Mouse (Mus musculus) skeletal muscle tissue, adult 2 months (tissue): ENCODE measurements around the gene Veph1.
A peak's percentile ranks its signal among the peaks of the same experiment; 100 is the strongest.

Experiments used
- DNase-seq: peaks from one replicate; pipeline ENCODE4 v3.0.0-alpha.2; 2012; ENCODE audit warnings: low read depth, low spot score

The Veph1 gene

DNA sequence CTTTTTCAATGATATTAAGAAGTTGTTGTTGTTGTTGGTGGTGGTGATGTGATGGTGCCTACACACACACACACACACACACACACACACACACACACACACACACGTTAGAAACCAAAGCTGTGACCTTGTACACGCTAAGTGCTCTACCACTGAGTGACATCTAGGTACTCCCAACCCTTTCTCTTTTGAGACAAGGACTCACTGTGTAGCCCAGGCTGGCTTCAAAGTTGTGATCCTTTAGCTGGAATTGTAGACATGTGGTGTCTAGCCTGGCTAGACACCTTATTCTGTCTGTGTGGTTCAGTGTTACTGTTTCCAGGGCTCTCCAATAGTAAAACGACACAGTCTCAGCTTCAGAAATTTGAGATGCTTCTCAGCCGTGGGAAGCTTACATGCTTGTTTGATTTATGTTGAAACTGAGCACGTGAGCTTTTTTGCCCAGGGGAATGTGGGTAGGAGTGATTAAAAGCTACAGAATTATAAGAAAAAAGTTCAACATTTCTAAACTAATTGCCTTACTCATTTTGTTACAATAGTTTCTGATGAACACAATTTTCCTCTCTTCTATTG is 272.3 kb downstream of the Veph1 start:
- no peak for DNase-seq

DNA sequence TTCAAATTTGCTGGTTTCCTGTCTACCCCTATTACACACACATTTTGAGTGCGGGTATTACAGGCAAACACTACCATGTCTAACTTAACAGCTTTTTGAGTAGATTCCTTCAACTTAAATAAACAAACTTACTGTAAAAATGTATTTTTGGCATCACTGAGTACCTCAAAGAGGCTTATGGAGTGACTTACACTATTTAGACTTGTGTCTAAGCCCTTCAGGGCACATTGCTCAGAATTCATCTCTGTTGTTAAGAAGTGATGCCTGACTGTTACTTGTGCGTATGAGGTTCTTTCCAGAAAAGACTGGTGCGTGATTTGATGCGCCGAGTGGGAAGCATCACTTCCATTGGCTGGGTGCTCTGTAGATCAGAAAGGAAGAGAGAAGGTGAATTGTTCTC is 277.5 kb downstream of the Veph1 start:
- DNase-seq: no peak

DNA sequence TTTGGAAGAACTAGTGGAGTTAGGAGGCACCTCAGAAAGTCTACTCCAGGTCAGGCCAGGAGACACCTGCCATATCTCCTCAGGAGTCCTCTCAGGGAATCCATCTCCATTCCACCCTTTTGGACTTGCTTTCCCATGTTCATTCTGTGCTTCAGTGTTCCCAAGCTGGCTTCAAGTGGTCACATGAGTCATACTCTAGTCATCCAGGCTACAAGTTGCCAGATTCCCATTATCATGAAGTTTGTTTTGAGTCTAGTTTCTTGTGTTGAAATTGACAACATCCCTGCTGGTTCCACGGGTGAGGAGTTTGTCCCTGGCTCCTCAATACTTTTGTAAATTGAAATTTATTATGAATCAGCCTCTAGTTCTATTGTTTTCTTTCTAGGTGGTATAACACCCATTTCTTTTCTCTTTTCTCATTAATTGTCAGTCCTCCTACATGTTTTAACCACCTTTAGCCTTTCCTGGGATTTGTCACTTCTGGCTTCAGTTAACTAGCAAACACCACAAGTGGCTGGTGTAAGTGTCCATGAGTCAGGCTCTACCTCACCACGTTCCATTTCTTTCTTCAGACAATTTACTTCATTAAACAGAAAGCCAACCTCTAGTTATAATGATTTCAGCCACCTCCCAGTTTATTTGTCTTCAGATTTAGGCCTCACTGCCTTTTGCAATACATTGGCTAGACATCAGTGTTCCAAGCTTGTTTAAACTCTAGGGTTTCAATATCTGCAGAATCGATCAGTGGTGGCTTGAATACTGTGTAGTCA is 288.8 kb downstream of the Veph1 start:
- peak; percentile 53 for DNase-seq

DNA sequence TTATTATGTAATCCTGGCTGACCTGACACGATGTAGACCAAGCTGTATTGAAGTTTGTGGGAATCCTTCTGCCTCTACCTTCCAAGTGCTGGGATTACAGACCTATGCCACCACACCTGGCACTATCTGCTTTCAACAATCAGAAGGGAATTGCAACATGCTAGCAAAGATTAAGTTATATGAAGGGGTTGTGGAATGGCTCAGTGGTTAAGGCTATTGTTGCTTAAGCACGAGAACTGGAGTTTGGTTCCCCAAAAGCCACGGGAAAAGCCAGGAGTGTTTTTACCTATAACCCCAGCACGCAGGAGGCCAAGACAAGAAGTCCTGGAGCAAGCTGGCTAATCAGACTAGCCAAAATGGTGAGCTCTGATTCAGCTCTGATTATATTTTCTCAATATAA is 291.6 kb downstream of the Veph1 start:
- no peak for DNase-seq

DNA sequence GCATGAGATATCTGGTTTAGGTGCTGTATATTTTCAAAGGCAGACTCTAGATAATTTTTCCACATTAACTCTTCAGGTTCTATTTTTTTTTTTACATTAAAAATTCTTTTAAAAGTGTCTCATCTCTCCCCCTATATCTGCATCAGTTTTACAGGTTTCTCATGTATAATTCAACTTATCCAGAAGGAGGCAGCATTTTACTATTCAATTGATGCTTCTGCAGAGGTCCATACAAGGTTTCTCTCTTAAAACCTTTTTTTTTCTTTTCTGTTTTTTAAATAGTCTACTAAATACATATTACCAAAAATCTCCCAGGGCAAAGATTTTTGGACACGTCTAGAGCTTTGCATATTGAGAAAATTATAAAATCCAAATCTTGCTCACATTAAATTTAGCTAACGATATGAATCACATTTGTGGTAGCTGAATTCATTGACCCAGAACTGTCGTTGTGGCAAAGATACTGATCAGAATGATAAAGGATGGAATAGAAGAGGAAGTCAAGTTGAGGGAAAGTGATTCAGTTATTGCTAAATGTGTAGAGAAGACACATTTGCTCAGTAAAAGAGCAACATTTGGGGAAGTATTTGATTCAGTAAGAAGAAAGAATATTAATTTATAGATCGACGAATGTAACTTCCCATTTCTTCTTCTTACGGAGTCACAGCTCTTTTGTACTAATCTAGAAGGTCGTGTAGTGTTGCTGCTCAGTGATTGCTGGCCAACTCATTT is 292.3 kb downstream of the Veph1 start:
- DNase-seq: no peak
